Mouse (Mus musculus): ENCODE data around the gene Pknox1. TPM values are rescaled to one million over a fixed set of nuclear protein-coding genes. Genes with fewer than 3 reads are reported as not detected.

Gene Pknox1
- total and polyA plus RNA-seq, 2 experiments from 2014 or later = 8.7 to 74.0 TPM

DNA sequence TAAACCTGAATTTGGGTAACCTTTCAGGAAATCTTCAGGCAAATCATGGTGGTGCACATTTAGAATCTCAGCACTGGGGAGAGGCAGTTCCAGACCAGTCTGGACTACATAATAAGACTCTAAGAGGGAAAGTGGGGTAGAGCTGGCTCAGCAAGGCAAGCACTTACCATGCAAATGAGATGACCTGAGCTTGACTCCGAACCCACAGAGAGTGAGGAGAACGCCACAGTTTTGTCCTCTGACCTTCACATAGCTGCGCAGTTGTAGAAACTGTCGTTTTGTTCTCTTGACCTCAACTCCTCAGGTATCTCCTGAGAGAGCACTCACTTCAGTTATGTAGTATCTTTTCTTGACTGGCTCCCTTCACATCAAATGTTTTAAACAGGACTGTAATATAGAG, 24.2 kb downstream of the Pknox1 start:
- Histone ChIP-seq H3K27ac (ENCODE audit: low read depth) (no peak overlapping the region), H3K4me2 (ENCODE audit: low read depth, low read length) (no peak overlapping the region), H3K9ac (replicated peaks; ENCODE audit: low read depth, low read length) (no peak overlapping the region), H3K9me3 (replicated peaks; ENCODE audit: control insufficient read depth, low read length) (no peaks in the 10 kb centered on the region), H3K4me1 (ENCODE audit: control insufficient read depth, insufficient read depth) (no peaks in the 10 kb centered on the region), H3K27me3 (ENCODE audit: control insufficient read depth, insufficient read depth, low read length) (no peaks in the 10 kb centered on the region), H3K36me3 (replicated peaks; ENCODE audit: control insufficient read depth, insufficient read depth, low read length) (peaks cover 24% of the 10 kb centered on the region), H3K4me3 (ENCODE audit: low read depth, low read length) (no peak overlapping the region)
- no peak for TF ChIP-seq EP300 (IDR thresholded peaks at IDR 0.05; ENCODE audit: low read depth)
- TF ChIP-seq CTCF (IDR thresholded peaks at IDR 0.05; ENCODE audit: low read depth) = no peak
- ATAC-seq (ENCODE audit: insufficient read depth, low read depth) (no peak), DNase-seq (ENCODE audit: low spot score) (no peak)
- WGBS = 45% methylated on average over 4 of the region's 4 CpGs

DNA sequence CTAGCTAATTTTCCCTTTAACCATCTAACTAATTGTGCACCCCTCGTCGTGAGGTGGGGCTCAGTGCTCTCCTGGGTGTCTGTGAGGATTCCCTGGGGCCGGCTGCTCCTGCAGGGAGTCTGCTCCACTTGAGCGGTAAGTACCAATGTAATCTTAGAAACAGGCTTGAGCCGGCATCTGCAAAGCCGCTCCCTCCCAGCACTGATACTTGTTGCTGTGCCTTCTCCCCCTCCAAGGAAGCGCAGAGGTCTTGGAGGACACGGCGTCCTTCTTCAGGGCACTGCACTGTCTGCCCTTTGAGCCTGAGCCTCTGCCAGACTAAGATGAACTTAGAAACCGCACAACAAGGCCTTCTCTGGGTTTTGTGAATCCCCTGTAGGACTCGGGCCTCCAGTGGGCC, 26.3 kb downstream of the Pknox1 start:
- H3K36me3 ChIP-seq (replicated peaks; ENCODE audit: control insufficient read depth, insufficient read depth, low read length) = peaks cover 26% of the 10 kb centered on the region
- H3K9ac ChIP-seq (replicated peaks; ENCODE audit: low read depth, low read length) = no peak overlapping the region
- H3K27me3 ChIP-seq (ENCODE audit: control insufficient read depth, insufficient read depth, low read length) = no peaks in the 10 kb centered on the region
- DNase-seq (ENCODE audit: low spot score) (no peak), ATAC-seq (ENCODE audit: insufficient read depth, low read depth) (no peak)
- H3K27ac ChIP-seq (ENCODE audit: low read depth) = no peak overlapping the region
- 76% methylated on average over 11 of the region's 11 CpGs for WGBS
- no peak for TF ChIP-seq CTCF (IDR thresholded peaks at IDR 0.05; ENCODE audit: low read depth)
- no peak for TF ChIP-seq EP300 (IDR thresholded peaks at IDR 0.05; ENCODE audit: low read depth)
- H3K9me3 ChIP-seq (replicated peaks; ENCODE audit: control insufficient read depth, low read length) = no peaks in the 10 kb centered on the region
- H3K4me2 ChIP-seq (ENCODE audit: low read depth, low read length) = no peak overlapping the region
- H3K4me1 ChIP-seq (ENCODE audit: control insufficient read depth, insufficient read depth) = no peaks in the 10 kb centered on the region
- H3K4me3 ChIP-seq (ENCODE audit: low read depth, low read length) = no peak overlapping the region

DNA sequence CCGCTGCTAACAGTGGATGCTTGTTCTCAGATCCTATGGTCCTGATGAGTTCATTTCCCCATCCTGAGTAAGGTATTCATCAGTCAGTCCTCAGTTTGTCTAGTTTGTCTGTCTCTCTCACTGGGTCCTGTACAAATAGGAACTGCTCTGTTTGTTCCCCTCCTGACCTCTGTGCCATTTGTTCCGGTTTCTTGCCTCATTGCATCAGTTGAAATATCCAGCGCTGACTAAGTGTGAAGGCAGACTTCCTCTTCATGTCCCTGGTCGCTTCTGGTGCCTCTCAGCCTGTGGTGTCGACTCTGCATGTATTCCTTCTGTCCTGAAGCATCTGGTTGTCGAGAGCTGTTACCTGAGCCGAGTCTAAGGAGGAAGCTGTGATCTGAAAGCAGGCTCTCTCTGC, 30.1 kb downstream of the Pknox1 start:
- Histone ChIP-seq H3K9me3 (replicated peaks; ENCODE audit: control insufficient read depth, low read length) (no peaks in the 10 kb centered on the region), H3K27me3 (ENCODE audit: control insufficient read depth, insufficient read depth, low read length) (no peaks in the 10 kb centered on the region), H3K4me2 (ENCODE audit: low read depth, low read length) (no peak overlapping the region), H3K4me3 (ENCODE audit: low read depth, low read length) (no peak overlapping the region), H3K9ac (replicated peaks; ENCODE audit: low read depth, low read length) (no peak overlapping the region), H3K27ac (ENCODE audit: low read depth) (no peak overlapping the region), H3K36me3 (replicated peaks; ENCODE audit: control insufficient read depth, insufficient read depth, low read length) (peaks cover 35% of the 10 kb centered on the region), H3K4me1 (ENCODE audit: control insufficient read depth, insufficient read depth) (no peaks in the 10 kb centered on the region)
- TF ChIP-seq CTCF (IDR thresholded peaks at IDR 0.05; ENCODE audit: low read depth) (no peak), EP300 (IDR thresholded peaks at IDR 0.05; ENCODE audit: low read depth) (no peak)
- no peak for ATAC-seq (ENCODE audit: insufficient read depth, low read depth)
- 68% methylated on average over 7 of the region's 7 CpGs for WGBS
- DNase-seq (ENCODE audit: low spot score) = no peak

DNA sequence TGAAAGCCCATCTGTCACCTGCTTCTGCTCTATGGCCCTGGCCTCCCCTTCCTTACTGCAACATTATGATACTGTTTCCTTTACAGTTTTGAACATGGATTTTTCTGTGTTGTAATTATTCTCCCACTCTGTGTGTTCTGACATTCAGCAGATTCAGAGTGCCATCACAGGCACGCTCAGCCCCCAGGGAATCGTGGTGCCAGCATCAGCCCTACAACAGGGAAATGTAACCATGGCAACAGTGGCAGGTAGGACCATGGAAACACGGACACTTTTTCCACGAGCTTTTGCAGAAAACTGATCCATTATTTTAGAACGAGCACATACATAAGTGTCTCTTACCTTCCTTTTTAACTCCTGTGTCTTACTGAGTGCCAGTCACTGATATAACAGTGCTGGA, 30.5 kb downstream of the Pknox1 start:
- H3K27me3 ChIP-seq (ENCODE audit: control insufficient read depth, insufficient read depth, low read length) = no peaks in the 10 kb centered on the region
- H3K4me3 ChIP-seq (ENCODE audit: low read depth, low read length) = no peak overlapping the region
- H3K9ac ChIP-seq (replicated peaks; ENCODE audit: low read depth, low read length) = no peak overlapping the region
- WGBS = 84% methylated on average over 5 of the region's 5 CpGs
- no peaks in the 10 kb centered on the region for H3K9me3 ChIP-seq (replicated peaks; ENCODE audit: control insufficient read depth, low read length)
- TF ChIP-seq EP300 (IDR thresholded peaks at IDR 0.05; ENCODE audit: low read depth) = no peak
- TF ChIP-seq CTCF (IDR thresholded peaks at IDR 0.05; ENCODE audit: low read depth) = no peak
- DNase-seq (ENCODE audit: low spot score) (no peak), ATAC-seq (ENCODE audit: insufficient read depth, low read depth) (no peak)
- H3K36me3 ChIP-seq (replicated peaks; ENCODE audit: control insufficient read depth, insufficient read depth, low read length) = peaks cover 39% of the 10 kb centered on the region
- H3K27ac ChIP-seq (ENCODE audit: low read depth) = no peak overlapping the region
- H3K4me2 ChIP-seq (ENCODE audit: low read depth, low read length) = no peak overlapping the region
- no peaks in the 10 kb centered on the region for H3K4me1 ChIP-seq (ENCODE audit: control insufficient read depth, insufficient read depth)

DNA sequence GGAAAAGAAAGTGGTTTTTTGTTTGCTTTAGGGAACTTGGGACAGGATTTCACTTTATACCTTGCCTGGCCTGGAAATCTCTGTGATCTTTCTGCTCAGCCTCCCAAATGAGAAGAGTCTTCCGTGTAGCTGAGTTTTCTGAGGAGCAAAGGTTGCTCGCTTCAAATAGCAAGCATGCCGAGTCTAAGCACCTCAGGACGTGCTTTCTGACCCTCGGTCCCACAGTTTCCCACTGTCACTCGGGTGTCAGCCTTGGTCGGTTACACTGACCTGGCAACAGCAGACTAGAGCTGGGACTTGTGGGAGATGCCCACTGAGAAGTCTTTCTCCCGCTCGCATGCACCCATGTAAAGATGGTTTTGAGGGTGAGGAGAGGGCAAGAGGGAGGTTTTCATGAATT, 33.4 kb downstream of the Pknox1 start:
- H3K27ac ChIP-seq (ENCODE audit: low read depth) = no peak overlapping the region
- no peak for TF ChIP-seq CTCF (IDR thresholded peaks at IDR 0.05; ENCODE audit: low read depth)
- no peak for DNase-seq (ENCODE audit: low spot score)
- H3K4me3 ChIP-seq (ENCODE audit: low read depth, low read length) = no peak overlapping the region
- WGBS = 92% methylated on average over 9 of the region's 9 CpGs
- 0 out of 2 replicates have a peak, but pooled peaks cover 5% of the 10 kb centered on the region for H3K4me1 ChIP-seq (ENCODE audit: control insufficient read depth, insufficient read depth)
- H3K27me3 ChIP-seq (ENCODE audit: control insufficient read depth, insufficient read depth, low read length) = no peaks in the 10 kb centered on the region
- ATAC-seq (ENCODE audit: insufficient read depth, low read depth) = no peak
- H3K9ac ChIP-seq (replicated peaks; ENCODE audit: low read depth, low read length) = no peak overlapping the region
- peaks cover 40% of the 10 kb centered on the region for H3K36me3 ChIP-seq (replicated peaks; ENCODE audit: control insufficient read depth, insufficient read depth, low read length)
- H3K9me3 ChIP-seq (replicated peaks; ENCODE audit: control insufficient read depth, low read length) = no peaks in the 10 kb centered on the region
- H3K4me2 ChIP-seq (ENCODE audit: low read depth, low read length) = no peak overlapping the region

DNA sequence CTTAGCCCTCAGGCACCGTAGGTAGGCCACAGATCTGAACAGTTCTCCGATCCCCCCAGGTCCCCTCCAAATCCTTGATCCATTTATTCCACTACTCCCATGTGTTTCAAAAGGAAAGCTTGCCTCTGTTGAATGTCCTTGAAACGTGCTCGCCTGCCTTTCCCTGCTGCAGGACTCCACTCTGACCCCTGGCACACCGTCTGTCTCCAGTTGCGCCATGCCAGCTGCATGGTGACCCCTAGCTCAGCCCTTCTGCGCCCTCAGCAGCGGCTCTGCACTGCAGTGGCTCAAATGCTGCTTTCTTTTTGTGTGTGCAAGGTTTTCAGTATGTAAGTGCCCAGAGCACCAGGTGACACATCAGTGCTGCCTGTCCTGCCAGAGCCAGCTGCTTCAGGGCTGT, 34.1 kb downstream of the Pknox1 start:
- peaks cover 43% of the 10 kb centered on the region for H3K36me3 ChIP-seq (replicated peaks; ENCODE audit: control insufficient read depth, insufficient read depth, low read length)

More for the DNA sequence above, 34.1 kb downstream of the Pknox1 start:
- 78% methylated on average over 8 of the region's 8 CpGs for WGBS
- DNase-seq (ENCODE audit: low spot score) = no peak
- no peak for ATAC-seq (ENCODE audit: insufficient read depth, low read depth)
- H3K27ac ChIP-seq (ENCODE audit: low read depth) = no peak overlapping the region
- TF ChIP-seq EP300 (IDR thresholded peaks at IDR 0.05; ENCODE audit: low read depth) = no peak
- TF ChIP-seq CTCF (IDR thresholded peaks at IDR 0.05; ENCODE audit: low read depth) = no peak
- H3K9ac ChIP-seq (replicated peaks; ENCODE audit: low read depth, low read length) = no peak overlapping the region
- no peak overlapping the region for H3K4me3 ChIP-seq (ENCODE audit: low read depth, low read length)
- no peaks in the 10 kb centered on the region for H3K9me3 ChIP-seq (replicated peaks; ENCODE audit: control insufficient read depth, low read length)
- H3K4me1 ChIP-seq (ENCODE audit: control insufficient read depth, insufficient read depth) = 0 out of 2 replicates have a peak, but pooled peaks cover 5% of the 10 kb centered on the region
- no peaks in the 10 kb centered on the region for H3K27me3 ChIP-seq (ENCODE audit: control insufficient read depth, insufficient read depth, low read length)
- H3K4me2 ChIP-seq (ENCODE audit: low read depth, low read length) = no peak overlapping the region

All from heart, postnatal 0 days (tissue).